Mouse (Mus musculus) bone marrow macrophage, adult 2 months (primary cell): ENCODE data around the gene Meltf.

Experiments
- CTCF ChIP-seq: IDR thresholded peaks from 2 replicates; pipeline ENCODE4 v1.5.1; 2012; ENCODE audit warnings: low read depth, mild to moderate bottlenecking, low read length, moderate library complexity
- POLR2A ChIP-seq: IDR thresholded peaks from 2 replicates; pipeline ENCODE4 v1.6.1; 2012; ENCODE audit warnings: mild to moderate bottlenecking, low read depth, low read length, borderline replicate concordance

DNA sequence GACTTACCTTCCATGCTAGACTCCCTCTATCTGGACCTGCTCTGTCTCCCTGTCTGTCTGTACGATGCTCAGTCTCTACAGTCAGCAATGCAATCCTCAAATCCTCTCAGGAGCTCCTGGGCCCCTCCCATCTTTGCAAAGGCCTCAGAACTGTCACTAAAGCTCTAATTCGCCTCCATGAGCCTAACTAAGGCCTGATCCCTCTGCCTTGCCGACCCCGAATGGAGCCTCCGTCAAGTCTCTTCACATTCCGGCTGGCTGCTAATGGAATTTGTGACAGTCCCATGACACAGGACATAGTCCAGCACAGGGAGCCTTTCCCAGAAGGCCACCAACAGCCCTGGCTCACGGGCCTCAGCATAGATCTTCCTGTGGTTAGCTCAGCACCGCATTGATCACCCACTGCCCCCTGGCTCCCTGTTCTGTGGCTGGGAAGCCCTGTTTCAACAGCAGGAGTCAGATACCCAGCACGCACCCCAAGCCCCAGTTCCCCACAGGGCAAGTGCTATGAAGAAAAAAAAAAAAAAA, 3.8 kb downstream of the Meltf start:
- TF ChIP-seq CTCF (no peak), POLR2A (no peak)
